In genomic region chr5:99339790-99340189, GRCm38 (mm10) we compare ENCODE assay signal across 8 mouse cellular contexts.
A peak's percentile ranks its signal among the peaks of the same experiment; 100 is the strongest.
DNase-seq lines count a peak whose midpoint lies in the region; ATAC-seq lines count a peak whose summit lies in the region.

No protein-coding gene starts in this region.

- intact Hi-C loops in heart, postnatal 25 days (cut with DNase I): no loop called here

- no peaks in the 10 kb centered on the region for H3K9me3 ChIP-seq in embryonic facial prominence, embryonic 15.5 days (replicated peaks)

- DNase-seq in urinary bladder, postnatal 14 days (ENCODE audit: low spot score): peak; percentile 66
- no peak for DNase-seq in urinary bladder, postnatal 10 days (ENCODE audit: low spot score)
- DNase-seq in heart, postnatal 25 days (ENCODE audit: low spot score): peak; percentile 81
- peak; percentile 20 to 21 for DNase-seq in layer of hippocampus, postnatal 36 days
- peak; percentile 89 for DNase-seq in lung, postnatal 36 days
- DNase-seq in urinary bladder, postnatal 25 days (ENCODE audit: low spot score): peak; percentile 40
- no peak for DNase-seq in thymus, postnatal 0 days (ENCODE audit: low spot score)

- H3K4me2 ChIP-seq in embryonic facial prominence, embryonic 15.5 days (replicated peaks): peak overlapping the region; percentile 39

- H3K4me3 ChIP-seq in embryonic facial prominence, embryonic 15.5 days (replicated peaks): peak overlapping the region; percentile 26

- no peaks in the 10 kb centered on the region for H3K36me3 ChIP-seq in embryonic facial prominence, embryonic 15.5 days

- no peak overlapping the region for H3K9ac ChIP-seq in embryonic facial prominence, embryonic 15.5 days

- ATAC-seq in embryonic facial prominence, embryonic 15.5 days (ENCODE audit: insufficient number of reproducible peaks, low FRiP score, low TSS enrichment, low read depth): no peak

- no peaks in the 10 kb centered on the region for H3K27me3 ChIP-seq in embryonic facial prominence, embryonic 15.5 days

- H3K27ac ChIP-seq in embryonic facial prominence, embryonic 15.5 days (replicated peaks): no peak overlapping the region; the same call in 1 of the 2 replicates

- H3K4me1 ChIP-seq in embryonic facial prominence, embryonic 15.5 days: 0 out of 2 replicates have a peak, but pooled peaks cover 5% of the 10 kb centered on the region

- 42% methylated on average over 15 of the region's 15 CpGs for WGBS in embryonic facial prominence, embryonic 15.5 days

Comparison
In these comparisons a context has a peak if more than half of its experiments do, and no peak if none do; other contexts are left out.
1. DNase-seq: peak in urinary bladder, postnatal 14 days (single experiment), heart, postnatal 25 days (single experiment), layer of hippocampus, postnatal 36 days (2 of 2), lung, postnatal 36 days (single experiment) and urinary bladder, postnatal 25 days (single experiment); none in urinary bladder, postnatal 10 days (single experiment) and thymus, postnatal 0 days (single experiment).